Mouse (Mus musculus): ENCODE data around the gene Cpa4.

DNA sequence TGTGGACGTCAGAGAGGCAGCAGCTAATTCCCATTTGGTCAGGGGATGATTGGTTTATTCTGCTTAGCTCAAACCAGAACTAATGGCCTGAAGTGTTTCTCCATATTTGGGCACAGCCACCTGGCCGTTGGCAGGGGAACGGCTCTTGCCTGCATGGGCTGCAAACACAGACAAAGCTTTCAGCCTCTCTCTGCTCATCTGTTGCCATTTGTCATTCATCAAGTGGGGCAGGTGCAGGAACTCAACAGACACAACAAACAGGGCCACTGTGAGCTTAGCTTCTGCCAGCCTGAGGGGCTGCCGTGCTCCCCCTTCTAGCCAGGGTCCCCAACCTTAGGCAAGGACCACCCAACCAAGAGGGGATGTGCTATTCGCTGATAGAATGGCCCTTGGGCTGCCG, 60.0 kb downstream of the Cpa4 start:
- TF ChIP-seq CTCF (IDR thresholded peaks at IDR 0.05; ENCODE audit: borderline replicate concordance, control insufficient read depth, extremely low read depth, insufficient read depth, low read length, poor library complexity) (no peak), POLR2A (IDR thresholded peaks at IDR 0.05; ENCODE audit: control insufficient read depth, extremely low read depth, insufficient read depth, low read length, poor library complexity) (no peak)

Data from thymus, adult 2 months (tissue).